Mouse (Mus musculus): Measurements from ENCODE around the gene Rad51d.

DNA sequence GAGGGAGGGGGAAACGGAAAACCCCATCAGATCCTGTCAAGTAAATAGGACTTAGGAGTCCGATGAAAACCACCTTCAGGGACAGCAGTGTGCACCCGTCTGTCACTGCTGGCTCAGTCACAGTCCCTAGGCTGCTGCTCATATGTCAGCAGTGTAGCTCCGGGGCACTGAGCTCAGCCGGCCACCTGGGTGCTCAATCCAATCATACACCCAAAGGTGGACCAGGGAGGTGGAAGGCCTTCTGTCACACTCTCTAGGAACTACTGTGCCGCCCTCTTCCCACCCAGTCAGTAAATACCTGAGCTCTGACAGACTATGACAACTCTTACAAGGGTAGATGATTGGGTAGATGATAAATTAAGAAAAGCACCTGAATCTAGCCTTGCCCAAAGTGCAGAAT is 29.7 kb downstream of the Rad51d start:
- TF ChIP-seq POLR2A (IDR thresholded peaks at IDR 0.05; ENCODE audit: borderline replicate concordance, insufficient read depth, low read length) (no peak), CTCF (IDR thresholded peaks at IDR 0.05; ENCODE audit: borderline replicate concordance, insufficient read depth, low read depth, low read length) (no peak)
